Mouse (Mus musculus) olfactory bulb, adult 2 months (tissue): ENCODE data around the gene AI597479.

Experiments used
- CTCF ChIP-seq: fragments of 200-500 bp; IDR thresholded peaks from 2 replicates; pipeline ENCODE4 v1.5.1; 2012; ENCODE audit warnings: low read depth, mild to moderate bottlenecking, low read length, moderate library complexity; ENCODE audit not compliant: insufficient read depth
- POLR2A ChIP-seq: fragments of 200-500 bp; IDR thresholded peaks from 2 replicates; pipeline ENCODE4 v1.6.1; 2012; ENCODE audit warnings: mild to moderate bottlenecking, low read depth, low read length, moderate library complexity; ENCODE audit not compliant: insufficient read depth

- TF ChIP-seq CTCF (no peak), POLR2A (no peak)
Measured at GRCm38 (mm10) chr1:43072561-43072960, 25.9 kb upstream of the AI597479 start.
